Mouse (Mus musculus) hindbrain, embryonic 14.5 days (tissue): ENCODE measurements at regions not wholly inside any gene's neighbourhood (a gene's known extent, or its start where the extent isn't known, plus 50 kb on each side); places are given as distances from the start of the nearest gene placed in this dataset.

Experiments used
- ATAC-seq: fragments of 200-750 bp; cut with Nextera tagmentation; 2 replicates; pipeline ENCODE4 v1.8.0; 2017; ENCODE audit warnings: moderate number of reproducible peaks, mild to moderate bottlenecking, moderate TSS enrichment, moderate library complexity; ENCODE audit not compliant: low FRiP score
- DNase-seq: peaks from one replicate; pipeline ENCODE4 v3.0.0-alpha.2; 2015; ENCODE audit warnings: low spot score
- H3K27ac ChIP-seq: fragments of 300-500 bp; sonication (generic); 2 replicates; pipeline ENCODE4 v1.5.1; 2014; ENCODE audit warnings: mild to moderate bottlenecking, moderate library complexity
- H3K27me3 ChIP-seq: fragments of 300-500 bp; sonication (generic); 2 replicates; pipeline ENCODE4 v1.6.1; 2014; ENCODE audit warnings: mild to moderate bottlenecking, low read length, mixed read lengths; ENCODE audit not compliant: control insufficient read depth, insufficient read depth
- H3K36me3 ChIP-seq: fragments of 300-500 bp; sonication (generic); replicated peaks from 2 replicates; pipeline ENCODE4 v1.6.1; 2014; ENCODE audit not compliant: control insufficient read depth, insufficient read depth
- H3K4me1 ChIP-seq: fragments of 300-500 bp; sonication (generic); replicated peaks from 2 replicates; pipeline ENCODE4 v1.6.1; 2014; ENCODE audit warnings: antibody characterized with exemption, low read length, mixed read lengths; ENCODE audit not compliant: control insufficient read depth, insufficient read depth
- H3K4me2 ChIP-seq: fragments of 300-500 bp; sonication (generic); replicated peaks from 2 replicates; pipeline ENCODE4 v1.6.1; 2014; ENCODE audit warnings: mild to moderate bottlenecking, moderate library complexity
- H3K4me3 ChIP-seq: fragments of 300-500 bp; sonication (generic); replicated peaks from 2 replicates; pipeline ENCODE4 v1.5.1; 2014; ENCODE audit warnings: mild to moderate bottlenecking, low read length
- H3K9ac ChIP-seq: fragments of 300-500 bp; sonication (generic); 2 replicates; pipeline ENCODE4 v1.6.1; 2014
- H3K9me3 ChIP-seq: fragments of 300-500 bp; sonication (generic); 2 replicates; pipeline ENCODE4 v1.6.1; 2016; ENCODE audit warnings: low read length; ENCODE audit not compliant: control insufficient read depth
- WGBS: fragments of 180-500 bp; shearing (Covaris S2); extraction: QIAGEN DNeasy Blood & Tissue Kit; methylation state at CpG from one replicate; pipeline ENCODE4 v1.1.7; 2014; 5-methylcytosine and 5-hydroxymethylcytosine counted together

DNA sequence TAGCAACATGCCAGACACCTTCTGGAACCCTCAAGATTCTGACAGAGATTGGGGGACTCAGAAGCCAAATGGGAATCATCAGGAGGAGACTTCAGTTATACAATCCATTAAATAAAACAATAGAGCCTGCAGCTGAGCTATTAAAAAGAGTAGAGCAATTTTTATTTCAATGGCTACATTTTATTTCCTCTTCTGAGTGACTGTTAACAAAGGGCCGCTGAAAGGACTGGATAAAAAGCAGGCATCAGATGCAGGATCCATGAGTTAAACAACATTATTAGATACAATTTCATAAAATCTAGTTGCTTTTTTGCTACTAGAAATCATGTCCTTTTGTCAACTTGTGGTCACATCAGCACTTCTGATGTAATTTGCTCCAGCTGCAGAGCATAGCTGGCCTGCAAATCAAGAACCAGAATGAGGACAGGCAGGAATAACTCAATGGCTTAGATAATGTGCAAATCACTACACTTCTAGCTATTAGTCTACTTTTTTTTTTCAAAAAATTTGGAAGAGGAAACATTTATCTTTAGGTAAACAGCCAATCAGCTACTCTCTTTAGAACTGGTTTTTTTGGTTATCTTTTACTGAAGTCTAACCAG, 529.5 kb upstream of the Mef2c start:
- WGBS = 93% methylated on average over 1 of the region's 1 CpGs
- no peak for DNase-seq
- no peak for ATAC-seq

DNA sequence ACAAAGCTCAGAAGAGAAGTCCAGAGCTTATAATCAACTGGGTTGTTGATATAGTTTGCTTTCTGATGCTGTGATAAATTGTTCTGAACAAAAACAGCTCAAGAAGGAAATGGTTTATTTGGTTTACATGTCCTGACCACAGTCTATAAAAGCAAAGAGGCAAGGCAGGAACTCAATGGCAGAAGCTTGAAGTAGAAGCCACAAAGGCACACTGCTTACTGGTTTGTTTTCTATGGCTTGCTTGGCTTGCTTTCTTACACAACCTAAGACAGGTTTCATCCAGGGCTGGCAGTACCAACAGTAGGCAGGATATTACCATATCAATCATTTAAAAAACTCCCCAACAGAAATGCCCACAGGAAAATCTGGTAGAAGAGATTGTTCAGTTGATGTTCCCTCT, 502.7 kb upstream of the Mef2c start:
- H3K36me3 ChIP-seq = no peaks in the 10 kb centered on the region
- no peaks in the 10 kb centered on the region for H3K4me1 ChIP-seq

More for the DNA sequence above, 529.5 kb upstream of the Mef2c start:
- H3K36me3 ChIP-seq = no peaks in the 10 kb centered on the region
- no peaks in the 10 kb centered on the region for H3K27me3 ChIP-seq
- no peaks in the 10 kb centered on the region for H3K9me3 ChIP-seq
- H3K27ac ChIP-seq = no peak overlapping the region
- H3K4me3 ChIP-seq = no peak overlapping the region
- H3K4me2 ChIP-seq = no peak overlapping the region
- no peaks in the 10 kb centered on the region for H3K4me1 ChIP-seq
- H3K9ac ChIP-seq = no peak overlapping the region

DNA sequence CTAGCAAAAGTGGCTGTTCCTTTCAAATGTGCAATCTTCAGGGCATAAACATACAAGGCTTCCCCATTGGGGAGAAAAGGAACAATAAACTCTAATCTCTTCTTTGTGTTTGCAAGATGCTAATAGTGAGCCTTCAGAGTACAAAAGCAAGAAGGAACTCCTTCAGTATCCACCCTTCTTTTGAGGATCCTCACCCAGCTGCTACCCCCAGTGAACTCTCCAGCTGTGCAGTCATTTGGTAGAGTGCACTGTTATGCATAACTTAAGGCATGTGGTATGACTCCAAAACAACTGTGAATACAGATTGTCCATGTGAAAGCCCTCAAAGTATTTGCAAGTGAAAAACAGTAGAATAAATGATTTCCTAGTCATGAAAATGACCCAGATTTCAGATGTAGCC, 487.1 kb upstream of the Mef2c start:
- Histone ChIP-seq H3K4me3 (no peak overlapping the region), H3K27ac (no peak overlapping the region), H3K36me3 (no peaks in the 10 kb centered on the region), H3K4me2 (no peak overlapping the region), H3K4me1 (no peaks in the 10 kb centered on the region), H3K27me3 (no peaks in the 10 kb centered on the region), H3K9me3 (no peaks in the 10 kb centered on the region), H3K9ac (no peak overlapping the region)
- ATAC-seq (no peak), DNase-seq (no peak)

More for the DNA sequence above, 502.7 kb upstream of the Mef2c start:
- DNase-seq (no peak), ATAC-seq (no peak)
- Histone ChIP-seq H3K9ac (no peak overlapping the region), H3K4me2 (no peak overlapping the region), H3K4me3 (no peak overlapping the region), H3K27ac (no peak overlapping the region), H3K9me3 (no peaks in the 10 kb centered on the region), H3K27me3 (no peaks in the 10 kb centered on the region)

DNA sequence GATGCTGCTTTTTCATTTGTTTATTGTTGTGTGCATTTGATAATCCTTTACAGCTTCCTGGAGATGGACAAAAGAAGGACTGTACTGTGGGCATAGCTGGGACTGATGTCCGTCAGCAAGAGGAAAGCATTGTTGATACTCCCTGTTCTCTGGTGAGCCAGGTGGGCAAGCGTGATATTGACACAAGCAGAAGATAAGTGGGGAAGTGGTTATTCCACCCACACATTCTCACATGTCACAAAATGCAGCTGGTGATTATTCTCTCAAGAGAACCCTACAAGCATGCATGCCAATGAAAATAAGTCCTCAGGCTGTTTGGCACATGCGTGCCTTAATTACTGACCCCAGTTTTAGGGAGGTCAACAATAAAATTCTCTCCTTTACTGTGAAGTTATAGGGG, 483.0 kb upstream of the Mef2c start:
- no peaks in the 10 kb centered on the region for H3K4me1 ChIP-seq
- WGBS = 60% methylated on average over 3 of the region's 3 CpGs
- H3K4me2 ChIP-seq = no peak overlapping the region
- ATAC-seq (no peak), DNase-seq (no peak)
- no peaks in the 10 kb centered on the region for H3K9me3 ChIP-seq
- H3K36me3 ChIP-seq = no peaks in the 10 kb centered on the region
- no peak overlapping the region for H3K27ac ChIP-seq
- no peak overlapping the region for H3K9ac ChIP-seq
- no peaks in the 10 kb centered on the region for H3K27me3 ChIP-seq
- no peak overlapping the region for H3K4me3 ChIP-seq

DNA sequence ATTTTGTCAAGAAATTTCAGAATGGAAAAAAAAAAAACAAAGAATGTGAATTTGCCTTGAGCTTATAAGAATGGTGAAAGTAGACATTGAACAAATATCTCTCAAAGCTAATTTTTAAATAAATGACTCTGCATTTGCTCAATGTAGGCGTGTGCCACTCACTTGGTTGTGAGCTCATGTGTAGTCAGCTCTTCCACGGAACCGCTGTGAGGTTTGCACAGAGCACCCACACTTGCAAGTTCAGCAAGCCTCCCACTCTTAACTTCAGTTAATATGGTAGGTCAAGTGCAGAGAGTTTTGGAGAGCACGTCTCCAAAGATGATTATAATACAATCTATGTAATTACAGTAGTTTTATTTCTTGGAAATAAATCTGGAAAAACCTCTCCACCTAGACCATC, 479.9 kb upstream of the Mef2c start:
- H3K4me3 ChIP-seq = no peak overlapping the region
- 92% methylated on average over 4 of the region's 4 CpGs for WGBS
- no peak overlapping the region for H3K9ac ChIP-seq
- no peak overlapping the region for H3K27ac ChIP-seq
- ATAC-seq (no peak), DNase-seq (no peak)
- no peak overlapping the region for H3K4me2 ChIP-seq
- H3K4me1 ChIP-seq = no peaks in the 10 kb centered on the region
- no peaks in the 10 kb centered on the region for H3K9me3 ChIP-seq
- no peaks in the 10 kb centered on the region for H3K36me3 ChIP-seq
- H3K27me3 ChIP-seq = no peaks in the 10 kb centered on the region

DNA sequence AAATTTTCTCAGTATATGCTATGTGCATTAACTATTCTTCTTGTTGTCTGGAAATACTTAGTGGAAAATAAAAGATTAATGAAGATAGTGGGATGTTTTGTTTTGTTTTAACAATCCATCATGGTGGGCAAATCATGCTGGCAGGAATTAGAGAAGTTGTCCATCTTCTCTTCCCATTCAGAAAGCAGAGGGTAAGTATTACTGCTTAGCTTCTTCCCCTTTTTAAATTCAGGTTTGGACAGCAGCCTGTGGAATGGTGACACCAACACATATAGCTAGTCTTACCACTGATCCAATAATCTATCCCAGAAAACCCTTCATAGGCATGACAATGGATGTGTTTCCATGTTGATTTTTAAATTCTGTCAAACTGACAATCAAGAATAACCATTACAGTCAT, 467.9 kb upstream of the Mef2c start:
- ATAC-seq = no peak
- H3K4me2 ChIP-seq = no peak overlapping the region
- DNase-seq = no peak
- no peaks in the 10 kb centered on the region for H3K27me3 ChIP-seq
- no peak overlapping the region for H3K9ac ChIP-seq
- H3K27ac ChIP-seq = no peak overlapping the region
- no peaks in the 10 kb centered on the region for H3K4me1 ChIP-seq
- no peak overlapping the region for H3K4me3 ChIP-seq
- no peaks in the 10 kb centered on the region for H3K9me3 ChIP-seq
- no peaks in the 10 kb centered on the region for H3K36me3 ChIP-seq

DNA sequence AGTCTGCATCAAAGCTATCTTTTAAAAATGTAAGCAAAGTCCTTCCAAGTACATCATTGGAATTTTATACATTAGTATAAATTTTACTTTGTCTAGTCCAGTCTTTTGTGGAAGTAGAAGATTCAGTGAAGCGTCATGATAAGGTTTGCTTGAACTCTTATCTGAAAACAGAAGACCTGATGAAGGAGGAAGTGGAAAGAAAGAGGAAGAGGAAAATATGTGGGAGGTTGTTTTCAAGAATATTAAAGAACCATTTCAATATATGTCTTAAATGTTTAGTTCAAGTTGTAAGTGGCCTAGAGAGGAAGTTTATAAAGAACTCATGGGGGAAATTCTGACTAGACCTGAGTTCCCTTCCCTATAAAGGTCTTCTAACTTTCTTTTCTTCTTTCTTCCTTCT, 462.3 kb upstream of the Mef2c start:
- DNase-seq (no peak), ATAC-seq (no peak)
- Histone ChIP-seq H3K9ac (no peak overlapping the region), H3K4me3 (no peak overlapping the region), H3K4me1 (no peaks in the 10 kb centered on the region), H3K9me3 (no peaks in the 10 kb centered on the region), H3K27ac (no peak overlapping the region), H3K36me3 (no peaks in the 10 kb centered on the region), H3K4me2 (no peak overlapping the region), H3K27me3 (no peaks in the 10 kb centered on the region)
- WGBS = 93% methylated on average over 1 of the region's 1 CpGs

DNA sequence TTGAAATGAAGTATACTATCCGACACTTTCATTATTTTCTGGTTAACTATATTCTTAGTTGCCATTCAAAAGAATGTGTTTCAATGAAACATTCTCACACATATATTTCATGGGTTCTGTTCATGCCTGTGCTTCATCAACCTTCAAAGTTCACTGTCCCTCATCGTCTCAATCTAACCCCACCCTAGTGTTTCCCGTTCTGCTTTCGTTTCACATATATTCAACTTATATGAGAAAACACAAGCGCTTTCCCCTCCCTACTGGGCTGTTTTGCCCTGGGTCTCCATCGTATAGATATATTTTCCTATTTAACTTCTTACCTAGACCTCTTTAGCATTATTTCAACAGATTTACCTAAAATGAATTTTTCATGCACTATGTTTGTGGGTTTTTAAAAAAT, 458.3 kb upstream of the Mef2c start:
- H3K27me3 ChIP-seq = no peaks in the 10 kb centered on the region
- no peak overlapping the region for H3K4me3 ChIP-seq
- WGBS = 95% methylated on average over 6 of the region's 6 CpGs
- no peak overlapping the region for H3K27ac ChIP-seq
- no peaks in the 10 kb centered on the region for H3K36me3 ChIP-seq
- no peak overlapping the region for H3K9ac ChIP-seq
- ATAC-seq (no peak), DNase-seq (no peak)
- no peak overlapping the region for H3K4me2 ChIP-seq
- no peaks in the 10 kb centered on the region for H3K9me3 ChIP-seq
- no peaks in the 10 kb centered on the region for H3K4me1 ChIP-seq

DNA sequence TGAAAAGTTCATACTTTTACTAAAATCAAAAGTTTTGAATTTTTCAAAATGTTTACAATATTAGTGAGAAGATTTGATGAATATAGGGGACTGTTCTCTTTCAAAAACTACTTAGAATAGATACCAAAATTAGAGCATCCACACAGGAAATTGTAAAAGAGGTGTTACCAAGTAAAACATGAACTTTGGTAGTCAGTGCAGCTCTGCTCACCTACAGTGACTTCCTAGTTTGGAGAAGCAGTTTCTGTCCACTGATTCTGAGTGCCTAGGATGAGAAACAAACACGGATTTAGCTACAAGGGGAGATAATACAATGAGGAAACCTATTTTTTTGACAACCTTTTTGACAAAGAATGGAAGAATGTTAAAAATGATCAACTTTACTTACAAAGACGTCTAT, 457.9 kb upstream of the Mef2c start:
- Histone ChIP-seq H3K4me2 (no peak overlapping the region), H3K4me3 (no peak overlapping the region), H3K4me1 (no peaks in the 10 kb centered on the region), H3K27ac (no peak overlapping the region), H3K27me3 (no peaks in the 10 kb centered on the region), H3K9me3 (no peaks in the 10 kb centered on the region), H3K9ac (no peak overlapping the region), H3K36me3 (no peaks in the 10 kb centered on the region)
- no peak for ATAC-seq
- DNase-seq = no peak
- WGBS = 71% methylated on average over 2 of the region's 2 CpGs

DNA sequence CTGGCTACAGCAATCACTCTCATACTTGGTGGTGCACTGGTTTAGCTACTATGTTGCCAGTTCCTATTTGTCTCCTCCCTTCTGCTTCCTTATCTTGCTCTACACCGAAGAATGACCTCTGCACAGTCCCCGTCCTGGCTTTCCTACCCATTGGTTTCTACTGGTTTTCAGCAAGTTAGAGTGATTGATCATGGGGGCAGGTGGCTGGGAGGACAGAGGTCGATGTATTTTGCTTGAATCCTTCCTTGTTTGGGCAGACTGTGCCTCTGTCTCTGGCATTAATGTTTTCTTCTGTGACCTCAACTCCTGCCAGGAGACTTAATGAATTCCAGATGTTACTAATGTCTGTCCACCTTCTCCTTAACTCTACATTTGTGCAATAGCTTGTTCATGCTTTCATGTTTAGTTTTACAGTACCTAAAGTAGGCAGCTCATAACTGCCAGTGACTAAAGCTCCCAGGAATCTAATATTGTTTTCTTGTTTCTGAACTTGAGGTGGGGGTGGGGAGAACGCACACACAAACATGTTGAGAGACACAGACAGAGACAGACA, 457.2 kb upstream of the Mef2c start:
- DNase-seq = no peak
- no peaks in the 10 kb centered on the region for H3K9me3 ChIP-seq
- H3K4me1 ChIP-seq = no peaks in the 10 kb centered on the region
- no peak for ATAC-seq
- no peaks in the 10 kb centered on the region for H3K27me3 ChIP-seq
- H3K4me3 ChIP-seq = no peak overlapping the region
- H3K4me2 ChIP-seq = no peak overlapping the region
- H3K36me3 ChIP-seq = no peaks in the 10 kb centered on the region
- no peak overlapping the region for H3K27ac ChIP-seq
- H3K9ac ChIP-seq = no peak overlapping the region
- WGBS = 87% methylated on average over 4 of the region's 4 CpGs
